Mouse (Mus musculus) ES-Bruce4 (cell line): ENCODE measurements around the gene Hist1h2ak.

Source experiments
- CTCF ChIP-seq: IDR thresholded peaks from one replicate; pipeline ENCODE4 v1.8.1; 2011; ENCODE audit warnings: low read depth, low read length
- EP300 ChIP-seq: IDR thresholded peaks from 2 replicates; pipeline ENCODE4 v1.6.1; 2011; ENCODE audit warnings: low read depth, low read length; ENCODE audit not compliant: insufficient read depth

DNA sequence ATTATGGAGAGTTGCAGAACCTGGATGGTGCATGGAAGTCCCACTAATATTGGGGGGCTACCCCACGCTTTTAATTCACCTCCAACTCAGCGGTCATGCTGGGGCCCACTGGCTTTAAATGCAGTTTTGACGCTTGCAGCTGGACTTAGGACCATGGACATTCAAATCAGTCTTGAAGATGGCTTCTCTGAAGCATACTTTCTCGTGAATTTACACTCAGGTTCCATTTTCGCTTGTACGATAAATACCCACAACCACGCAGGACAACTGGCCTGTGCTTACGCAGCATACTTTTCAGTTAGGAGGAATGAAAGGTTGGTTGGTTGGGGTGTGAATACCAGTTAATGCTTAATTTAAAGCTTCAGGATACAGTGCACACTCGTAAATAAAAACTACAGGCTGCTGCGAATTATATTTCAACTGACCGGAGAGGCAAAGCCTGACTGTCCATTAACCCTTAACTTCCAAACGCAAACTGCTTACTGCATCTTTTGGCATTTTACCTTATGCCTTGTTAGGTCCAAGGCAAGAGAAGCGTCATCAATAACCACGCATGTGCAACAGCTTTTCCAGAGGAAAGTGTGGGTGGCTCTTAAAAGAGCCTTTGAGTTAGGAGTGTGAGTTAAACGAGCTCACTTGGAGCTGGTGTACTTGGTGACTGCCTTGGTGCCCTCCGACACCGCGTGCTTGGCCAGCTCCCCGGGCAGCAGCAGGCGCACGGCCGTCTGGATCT is 38.3 kb downstream of the Hist1h2ak start:
- no peak for TF ChIP-seq CTCF
- no peak for TF ChIP-seq EP300
